Comparison of ENCODE assay signal across 9 mouse cellular contexts in genomic region chr10:76391786-76392185, GRCm38 (mm10). TPM values are rescaled to one million over a fixed set of nuclear protein-coding genes. Genes with fewer than 3 reads are reported as not detected.
DNase-seq lines count a peak whose midpoint lies in the region; ATAC-seq lines count a peak whose summit lies in the region.
"Had no signal": no experiment of that assay in that cellular context is flagged by ENCODE, and none has a peak within 500 bp of the region (broad histone marks: within the 10 kb centered on the region; RNA-seq: fewer than 3 reads in every experiment).

No protein-coding gene starts in this region.

- no peak for ATAC-seq in activated CD4-positive, CD25-positive, alpha-beta regulatory T cell, adult 4 months

- DNase-seq in layer of hippocampus, adult 11-12 months (ENCODE audit: low spot score), result peak; percentile 31
- no peak for DNase-seq in layer of hippocampus, adult 8-10 months (ENCODE audit: low spot score in 2 of 2)
- peak; percentile 18 for DNase-seq in MN1 (ENCODE audit: low spot score)
- peak; percentile 62 for DNase-seq in cerebellum, adult 8-10 months
- DNase-seq in induced T-regulatory cell, adult 2 months (ENCODE audit: low read depth), result peak; percentile 59
- peak; percentile 23 for DNase-seq in retina, adult 2 months (ENCODE audit: low read depth, low spot score)
- no peak for DNase-seq in frontal cortex, postnatal 10 days (ENCODE audit: low spot score in 2 of 2)

RNA-seq across cellular contexts. Expression of gene Dip2a, which starts 46.7 kb away (rescaled TPM):
- 10 to 100 TPM; 61.0 to 72.9 (median 64.9) TPM for total RNA-seq in layer of hippocampus, adult 8-10 months (2022)
- polyA plus RNA-seq in activated CD4-positive, CD25-positive, alpha-beta regulatory T cell, adult 4 months (2017; shearing (Covaris generic)), result 1 to 10 TPM; 1.3 to 1.8 TPM

RNA-seq across cellular contexts. Expression of gene AC141477.1, which starts 48.5 kb away (rescaled TPM):
- total RNA-seq in layer of hippocampus, adult 8-10 months (2022), result 1 to 10 TPM in 1 of 4 experiments, not detected in 3; 6.9 TPM
- 1 to 10 TPM in 1 of 2 experiments, not detected in 1; 3.0 TPM for polyA plus RNA-seq in activated CD4-positive, CD25-positive, alpha-beta regulatory T cell, adult 4 months (2017; shearing (Covaris generic))
- polyA plus RNA-seq: limb, embryonic 12.5 days had no signal

RNA-seq across cellular contexts. Expression of gene Pcnt, which starts 50.8 kb away (rescaled TPM):
- 10 to 100 TPM; 21.7 to 23.6 (median 23.2) TPM for total RNA-seq in layer of hippocampus, adult 8-10 months (2022)
- polyA plus RNA-seq in activated CD4-positive, CD25-positive, alpha-beta regulatory T cell, adult 4 months (2017; shearing (Covaris generic)), result 10 to 100 TPM; 12.5 to 13.3 TPM

RNA-seq across cellular contexts. Expression of gene 2610028H24Rik, which starts 57.1 kb away (rescaled TPM):
- under 1 TPM in 2 of 4 experiments, not detected in 2; 0.21 to 0.25 TPM for total RNA-seq in layer of hippocampus, adult 8-10 months (2022)
- polyA plus RNA-seq in activated CD4-positive, CD25-positive, alpha-beta regulatory T cell, adult 4 months (2017; shearing (Covaris generic)), result not detected
- polyA plus RNA-seq: limb, embryonic 12.5 days had no signal

Comparison
In these comparisons a context has a peak if more than half of its experiments do, and no peak if none do; other contexts are left out.
1. DNase-seq: peak in layer of hippocampus, adult 11-12 months (single experiment), MN1 (single experiment), cerebellum, adult 8-10 months (single experiment), induced T-regulatory cell, adult 2 months (single experiment) and retina, adult 2 months (single experiment); none in layer of hippocampus, adult 8-10 months (0 of 2) and frontal cortex, postnatal 10 days (0 of 2).